ENCODE assay signal across 8 mouse cellular contexts in the genomic region with DNA sequence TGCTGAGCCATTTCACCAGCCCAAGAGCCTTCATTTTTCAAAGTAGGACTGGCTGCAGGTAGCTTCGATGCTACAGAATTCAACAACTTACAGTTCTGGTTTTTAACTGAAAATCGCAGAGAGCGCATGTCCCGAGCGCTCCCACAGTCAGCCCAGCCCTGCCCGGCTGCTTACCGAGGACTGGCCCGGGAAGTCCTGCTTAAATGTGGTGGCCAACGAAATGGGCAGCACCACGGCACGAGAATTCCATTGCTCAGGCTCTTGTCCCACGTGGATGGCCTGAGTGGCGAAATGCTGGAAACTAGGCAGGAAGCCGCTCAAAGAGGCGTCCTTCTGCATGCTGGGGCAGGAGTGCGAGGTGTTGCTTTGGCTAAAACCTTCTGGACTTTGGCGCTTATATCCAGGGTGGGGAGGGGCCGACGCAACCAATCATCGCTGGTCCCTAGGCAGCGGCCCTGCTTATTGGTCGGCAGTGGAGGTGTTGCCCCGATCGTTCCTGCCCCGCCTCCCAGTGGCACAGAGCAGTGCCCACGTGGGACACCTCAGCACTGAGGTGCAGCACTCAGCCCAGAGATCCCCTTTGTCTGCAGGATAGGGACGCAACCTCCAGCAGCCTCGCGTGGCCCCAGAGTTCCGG. TPM values are rescaled to one million over a fixed set of nuclear protein-coding genes. Genes with fewer than 3 reads are reported as not detected.
DNase-seq lines count a peak whose midpoint lies in the region; ATAC-seq and TF ChIP-seq lines count a peak whose summit lies in the region.

Gene Cth (minus strand): TSS at position 386 of the 637 bp plus-strand sequence.

- H3K36me3 ChIP-seq in embryonic facial prominence, embryonic 14.5 days (ENCODE audit: control insufficient read depth, insufficient read depth, low read length), result no peaks in the 10 kb centered on the region
- H3K36me3 ChIP-seq in limb, embryonic 10.5 days, result 0 out of 2 replicates have a peak, but pooled peaks cover 2% of the 10 kb centered on the region
- H3K36me3 ChIP-seq in midbrain, embryonic 12.5 days, result no peaks in the 10 kb centered on the region

- ATAC-seq in embryonic facial prominence, embryonic 14.5 days (ENCODE audit: low read depth), result peak; percentile 100
- ATAC-seq in midbrain, embryonic 12.5 days (ENCODE audit: low FRiP score, low read depth), result peak; percentile 100

- TF ChIP-seq CTCF in bone marrow, adult 2 months (IDR thresholded peaks at IDR 0.05; ENCODE audit: control insufficient read depth, insufficient read depth, low read length), result no peak

- peak within 1 kb of the TSS; percentile 91 for H3K4me2 ChIP-seq in embryonic facial prominence, embryonic 14.5 days (ENCODE audit: low read depth, low read length)
- H3K4me2 ChIP-seq in midbrain, embryonic 12.5 days (replicated peaks), result peak within 1 kb of the TSS; percentile 65

- peak within 1 kb of the TSS; percentile 27 for H3K4me3 ChIP-seq in bone marrow, adult 2 months (replicated peaks; ENCODE audit: control insufficient read depth, low read depth, low read length)
- H3K4me3 ChIP-seq in embryonic facial prominence, embryonic 14.5 days (ENCODE audit: low read depth, low read length), result peak within 1 kb of the TSS; percentile 59
- peak within 1 kb of the TSS; percentile 63 for H3K4me3 ChIP-seq in limb, embryonic 10.5 days
- peak within 1 kb of the TSS; percentile 46 for H3K4me3 ChIP-seq in midbrain, embryonic 12.5 days

- H3K9ac ChIP-seq in embryonic facial prominence, embryonic 14.5 days (ENCODE audit: low read depth, low read length), result peak within 1 kb of the TSS; percentile 60
- H3K9ac ChIP-seq in midbrain, embryonic 12.5 days (replicated peaks), result peak within 1 kb of the TSS; percentile 39; the same call in 1 of the 2 replicates

- H3K27me3 ChIP-seq in embryonic facial prominence, embryonic 14.5 days (replicated peaks; ENCODE audit: control insufficient read depth, insufficient read depth, low read length), result no peaks in the 10 kb centered on the region
- no peaks in the 10 kb centered on the region for H3K27me3 ChIP-seq in limb, embryonic 10.5 days (ENCODE audit: low read depth, poor library complexity, severe bottlenecking)
- peaks cover 3% of the 10 kb centered on the region; the same call in 1 of the 2 replicates for H3K27me3 ChIP-seq in midbrain, embryonic 12.5 days

- no peaks in the 10 kb centered on the region for H3K4me1 ChIP-seq in bone marrow, adult 2 months (ENCODE audit: control insufficient read depth, insufficient read depth, low read length)
- H3K4me1 ChIP-seq in embryonic facial prominence, embryonic 14.5 days (ENCODE audit: control insufficient read depth, insufficient read depth, low read length), result no peaks in the 10 kb centered on the region; the same call in 1 of the 2 replicates
- H3K4me1 ChIP-seq in limb, embryonic 10.5 days, result peaks cover 8% of the 10 kb centered on the region
- peaks cover 9% of the 10 kb centered on the region; the same call in 1 of the 2 replicates for H3K4me1 ChIP-seq in midbrain, embryonic 12.5 days

- TF ChIP-seq POLR2A in bone marrow, adult 2 months (IDR thresholded peaks at IDR 0.05; ENCODE audit: borderline replicate concordance, control insufficient read depth, low read depth, low read length), result no peak

- peak; percentile 11 for DNase-seq in 3134 (ENCODE audit: extremely low read depth, insufficient read length, low spot score)
- peak; percentile 96 for DNase-seq in embryonic facial prominence, embryonic 14.5 days (ENCODE audit: low spot score)
- DNase-seq in heart, adult 18-20 months, result peak; percentile 87 to 93
- peak; percentile 93 for DNase-seq in kidney, adult 18-20 months
- DNase-seq in limb, embryonic 10.5 days (ENCODE audit: low spot score), result peak; percentile 90
- DNase-seq in spleen, adult 12 weeks (ENCODE audit: low spot score), result peak; percentile 56

- WGBS in bone marrow, adult 2 months, result 1% methylated on average over 30 of the region's 30 CpGs
- 1% methylated on average over 25 of the region's 30 CpGs for WGBS in embryonic facial prominence, embryonic 14.5 days
- under 1% methylated on average over 30 of the region's 30 CpGs for WGBS in limb, embryonic 10.5 days
- WGBS in midbrain, embryonic 12.5 days, result under 1% methylated on average over 30 of the region's 30 CpGs

- H3K9me3 ChIP-seq in embryonic facial prominence, embryonic 14.5 days (ENCODE audit: control insufficient read depth, low read length), result no peaks in the 10 kb centered on the region
- H3K9me3 ChIP-seq in limb, embryonic 10.5 days (replicated peaks), result no peaks in the 10 kb centered on the region
- H3K9me3 ChIP-seq in midbrain, embryonic 12.5 days, result no peaks in the 10 kb centered on the region

- H3K27ac ChIP-seq in bone marrow, adult 2 months (ENCODE audit: control insufficient read depth, insufficient read depth, low read depth, low read length, poor library complexity), result no peak within 1 kb of the TSS
- no peak within 1 kb of the TSS for H3K27ac ChIP-seq in embryonic facial prominence, embryonic 14.5 days (replicated peaks; ENCODE audit: low read depth, low read length)
- H3K27ac ChIP-seq in limb, embryonic 10.5 days, result peak within 1 kb of the TSS; percentile 89
- no peak within 1 kb of the TSS for H3K27ac ChIP-seq in midbrain, embryonic 12.5 days (replicated peaks)

RNA-seq across cellular contexts. Expression of gene Cth, which starts in this region (rescaled TPM):
- 23.4 TPM in 1 of 2 replicates, not detected in the other for polyA plus RNA-seq in bone marrow, adult 2 months (2011; ENCODE audit: insufficient read depth, insufficient read length, low replicate concordance, missing spikeins)
- polyA plus RNA-seq in embryonic facial prominence, embryonic 14.5 days (2014; fragmentation: Nextera tagmentation; extraction: Ambion mirVana), result 8.9 and 10.4 TPM in 2 replicates
- 1 to 10 TPM; 2.0 to 2.1 TPM for total RNA-seq in heart, adult 18-20 months (2021)
- 30.0 and 42.3 TPM in 2 replicates for polyA plus RNA-seq in limb, embryonic 10.5 days (2016; fragmentation: Nextera tagmentation; extraction: Ambion mirVana)
- 7.4 and 10.1 TPM in 2 replicates for polyA plus RNA-seq in midbrain, embryonic 12.5 days (2016; fragmentation: Nextera tagmentation; extraction: Ambion mirVana)

Comparison
In these comparisons a context has a peak if more than half of its experiments do, and no peak if none do; other contexts are left out.
1. DNase-seq: peak in every context shown above with its lines; median percentile 96 in embryonic facial prominence, embryonic 14.5 days; 93 in kidney, adult 18-20 months; 90 in heart, adult 18-20 months; 90 in limb, embryonic 10.5 days; 56 in spleen, adult 12 weeks; 11 in 3134.